In the genomic region with DNA sequence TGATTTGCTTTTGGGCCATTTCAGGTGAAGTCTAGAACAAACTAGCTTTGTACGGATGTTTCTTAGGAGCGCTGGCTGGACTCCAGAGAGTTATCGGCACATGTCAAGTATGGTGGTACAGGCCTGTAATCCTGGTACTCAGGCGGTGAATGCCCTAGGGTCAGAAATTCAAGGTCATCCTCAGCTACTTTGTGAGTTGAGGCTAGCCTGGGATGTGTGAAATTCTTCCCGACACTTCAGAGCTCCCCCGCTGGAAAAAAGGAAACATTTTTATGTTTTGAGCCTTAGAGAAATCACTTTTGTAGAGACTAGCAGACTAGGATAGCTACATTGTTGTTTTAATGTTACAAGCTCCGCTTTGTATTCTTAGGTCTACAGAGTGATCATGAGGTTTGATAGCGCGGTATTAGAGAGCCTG, we compare ENCODE assay signal across 8 mouse cellular contexts. TPM values are rescaled to one million over a fixed set of nuclear protein-coding genes. Genes with fewer than 3 reads are reported as not detected.
DNase-seq lines count a peak whose midpoint lies in the region; ATAC-seq and TF ChIP-seq lines count a peak whose summit lies in the region.

No protein-coding gene starts in this region.

- peaks cover 4% of the 10 kb centered on the region; the same call in 1 of the 2 replicates for H3K4me1 ChIP-seq in lung, postnatal 0 days (ENCODE audit: insufficient read depth, low read depth, low read length)
- peaks cover 19% of the 10 kb centered on the region for H3K4me1 ChIP-seq in embryonic facial prominence, embryonic 12.5 days
- 0 out of 2 replicates have a peak, but pooled peaks cover 3% of the 10 kb centered on the region for H3K4me1 ChIP-seq in intestine, postnatal 0 days (replicated peaks; ENCODE audit: control insufficient read depth, insufficient read depth, low read length)
- H3K4me1 ChIP-seq in midbrain, postnatal 0 days (ENCODE audit: insufficient read depth, low read length): peaks cover 14% of the 10 kb centered on the region

- WGBS in lung, postnatal 0 days: 76% methylated on average over 9 of the region's 9 CpGs
- WGBS in embryonic facial prominence, embryonic 12.5 days: 89% methylated on average over 9 of the region's 9 CpGs
- 77% methylated on average over 9 of the region's 9 CpGs for WGBS in intestine, postnatal 0 days
- WGBS in midbrain, postnatal 0 days: 90% methylated on average over 9 of the region's 9 CpGs

- no peak overlapping the region for H3K9ac ChIP-seq in lung, postnatal 0 days (replicated peaks; ENCODE audit: low read depth)
- H3K9ac ChIP-seq in embryonic facial prominence, embryonic 12.5 days: peak overlapping the region; percentile 79
- no peak overlapping the region for H3K9ac ChIP-seq in intestine, postnatal 0 days (ENCODE audit: low read depth, low read length)
- H3K9ac ChIP-seq in midbrain, postnatal 0 days (replicated peaks; ENCODE audit: low read length, poor library complexity, severe bottlenecking): peak overlapping the region; percentile 71; the same call in 1 of the 2 replicates

- no peaks in the 10 kb centered on the region for H3K27me3 ChIP-seq in lung, postnatal 0 days (replicated peaks; ENCODE audit: insufficient read depth, low read length)
- no peaks in the 10 kb centered on the region for H3K27me3 ChIP-seq in embryonic facial prominence, embryonic 12.5 days
- H3K27me3 ChIP-seq in intestine, postnatal 0 days (replicated peaks; ENCODE audit: control insufficient read depth, insufficient read depth, low read length): no peaks in the 10 kb centered on the region
- H3K27me3 ChIP-seq in midbrain, postnatal 0 days (ENCODE audit: insufficient read depth, low read length): no peaks in the 10 kb centered on the region

- peak overlapping the region; percentile 64; the same call in 1 of the 2 replicates for H3K4me3 ChIP-seq in lung, postnatal 0 days (ENCODE audit: low read depth, low read length)
- peak overlapping the region; percentile 70 for H3K4me3 ChIP-seq in embryonic facial prominence, embryonic 12.5 days
- peak overlapping the region; percentile 70 for H3K4me3 ChIP-seq in intestine, postnatal 0 days (ENCODE audit: low read depth, low read length)
- H3K4me3 ChIP-seq in midbrain, postnatal 0 days (ENCODE audit: low read depth, low read length): peak overlapping the region; percentile 68

- no peak for ATAC-seq in lung, postnatal 0 days
- ATAC-seq in embryonic facial prominence, embryonic 12.5 days (ENCODE audit: insufficient number of reproducible peaks, insufficient read depth, low FRiP score, low TSS enrichment): no peak
- ATAC-seq in intestine, postnatal 0 days: no peak
- ATAC-seq in midbrain, postnatal 0 days (ENCODE audit: low FRiP score): no peak

- H3K4me2 ChIP-seq in lung, postnatal 0 days (replicated peaks; ENCODE audit: low read depth, low read length): peak overlapping the region; percentile 74
- peak overlapping the region; percentile 76 for H3K4me2 ChIP-seq in embryonic facial prominence, embryonic 12.5 days (replicated peaks)
- H3K4me2 ChIP-seq in intestine, postnatal 0 days (replicated peaks; ENCODE audit: low read depth): peak overlapping the region; percentile 89
- peak overlapping the region; percentile 77 for H3K4me2 ChIP-seq in midbrain, postnatal 0 days (ENCODE audit: low read depth, low read length, poor library complexity, severe bottlenecking)

- no peaks in the 10 kb centered on the region for H3K36me3 ChIP-seq in lung, postnatal 0 days (ENCODE audit: insufficient read depth, low read length)
- H3K36me3 ChIP-seq in embryonic facial prominence, embryonic 12.5 days: peaks cover 6% of the 10 kb centered on the region; the same call in 1 of the 2 replicates
- H3K36me3 ChIP-seq in intestine, postnatal 0 days (ENCODE audit: control insufficient read depth, insufficient read depth): no peaks in the 10 kb centered on the region
- no peaks in the 10 kb centered on the region for H3K36me3 ChIP-seq in midbrain, postnatal 0 days (ENCODE audit: insufficient read depth, low read length)

- no peak for TF ChIP-seq EP300 in lung, postnatal 0 days (IDR thresholded peaks at IDR 0.05)

- H3K27ac ChIP-seq in lung, postnatal 0 days (ENCODE audit: low read length): no peak overlapping the region
- H3K27ac ChIP-seq in embryonic facial prominence, embryonic 12.5 days: no peak overlapping the region
- H3K27ac ChIP-seq in intestine, postnatal 0 days (ENCODE audit: low read depth, low read length): no peak overlapping the region
- no peak overlapping the region for H3K27ac ChIP-seq in midbrain, postnatal 0 days (ENCODE audit: low read depth, low read length)

- no peak for DNase-seq in lung, postnatal 0 days (ENCODE audit: low spot score)
- no peak for DNase-seq in lung, adult 18-20 months
- no peak for DNase-seq in midbrain, postnatal 0 days (ENCODE audit: low spot score)
- DNase-seq in frontal cortex, adult 2 months (ENCODE audit: extremely low spot score in 1 of 2, low spot score in 1 of 2): no peak
- DNase-seq in right cerebral cortex, postnatal 25 days: no peak
- DNase-seq in T-cell, adult 2 months (ENCODE audit: low spot score): no peak

- TF ChIP-seq CTCF in lung, postnatal 0 days (IDR thresholded peaks at IDR 0.05): no peak
- TF ChIP-seq CTCF in intestine, postnatal 0 days (IDR thresholded peaks at IDR 0.05; ENCODE audit: low read depth): no peak
- TF ChIP-seq CTCF in midbrain, postnatal 0 days (IDR thresholded peaks at IDR 0.05): no peak

- no peaks in the 10 kb centered on the region for H3K9me3 ChIP-seq in lung, postnatal 0 days (ENCODE audit: low read length)
- no peaks in the 10 kb centered on the region for H3K9me3 ChIP-seq in embryonic facial prominence, embryonic 12.5 days
- H3K9me3 ChIP-seq in intestine, postnatal 0 days (ENCODE audit: control insufficient read depth): no peaks in the 10 kb centered on the region
- H3K9me3 ChIP-seq in midbrain, postnatal 0 days (ENCODE audit: low read length): no peaks in the 10 kb centered on the region

RNA-seq across cellular contexts. Expression of gene Sugt1, which starts 1.1 kb away (rescaled TPM):
- polyA plus RNA-seq in lung, postnatal 0 days (2015; fragmentation: Nextera tagmentation; extraction: Ambion mirVana): 96.8 and 104 TPM in 2 replicates
- 134 and 140 TPM in 2 replicates for polyA plus RNA-seq in embryonic facial prominence, embryonic 12.5 days (2016; fragmentation: Nextera tagmentation; extraction: Ambion mirVana)
- polyA plus RNA-seq in intestine, postnatal 0 days (2015; fragmentation: Nextera tagmentation; extraction: Ambion mirVana): 81.3 and 83.2 TPM in 2 replicates
- 19.1 and 36.1 TPM in 2 replicates for total RNA-seq in midbrain, postnatal 0 days (2014; rRNA removed)
- 86.0 and 87.0 TPM in 2 replicates for polyA plus RNA-seq in midbrain, postnatal 0 days (2015; fragmentation: Nextera tagmentation; extraction: Ambion mirVana)
- 37.5 and 39.0 TPM in 2 replicates for polyA plus RNA-seq in frontal cortex, adult 2 months (2012; rRNA removed)

Comparison
In these comparisons a context has a peak if more than half of its experiments do, and no peak if none do; other contexts are left out.
1. H3K9ac ChIP-seq: peak in embryonic facial prominence, embryonic 12.5 days (single experiment) and midbrain, postnatal 0 days (single experiment); none in lung, postnatal 0 days (single experiment) and intestine, postnatal 0 days (single experiment).
2. Peak in every context shown above with its lines, with median percentiles within 50 percentile points of each other: H3K4me2 ChIP-seq and H3K4me3 ChIP-seq.